Mouse (Mus musculus) kidney, postnatal 0 days (tissue): ENCODE measurements around the gene Mon1a. TPM values are rescaled to one million over a fixed set of nuclear protein-coding genes. Genes with fewer than 3 reads are reported as not detected.

ENCODE experiments used
- ATAC-seq: fragments of 200-750 bp; cut with Nextera tagmentation; replicated peaks from 2 replicates; pipeline ENCODE4 v1.8.0; 2017; ENCODE audit warnings: low read depth, moderate number of reproducible peaks, moderate TSS enrichment, moderate library complexity; ENCODE audit not compliant: low FRiP score
- DNase-seq: peaks from one replicate; pipeline ENCODE4 v3.0.0-alpha.2; 2016; ENCODE audit warnings: low spot score
- H3K27ac ChIP-seq: fragments of 300-500 bp; sonication (generic); 2 replicates; pipeline ENCODE4 v1.5.1; 2014; ENCODE audit warnings: mild to moderate bottlenecking
- H3K27me3 ChIP-seq: fragments of 300-500 bp; sonication (generic); 2 replicates; pipeline ENCODE4 v1.6.1; 2014; ENCODE audit warnings: low read length, mixed read lengths; ENCODE audit not compliant: insufficient read depth
- H3K36me3 ChIP-seq: fragments of 300-500 bp; sonication (generic); 2 replicates; pipeline ENCODE4 v1.6.1; 2014; ENCODE audit warnings: low read length, mixed read lengths; ENCODE audit not compliant: insufficient read depth
- H3K4me1 ChIP-seq: fragments of 300-500 bp; sonication (generic); replicated peaks from 2 replicates; pipeline ENCODE4 v1.6.1; 2014; ENCODE audit warnings: antibody characterized with exemption, low read length, mixed read lengths; ENCODE audit not compliant: insufficient read depth
- H3K4me2 ChIP-seq: fragments of 300-500 bp; sonication (generic); 2 replicates; pipeline ENCODE4 v1.6.1; 2014; ENCODE audit warnings: mild to moderate bottlenecking, low read length, moderate library complexity, mixed read lengths
- H3K4me3 ChIP-seq: fragments of 300-500 bp; sonication (generic); replicated peaks from 2 replicates; pipeline ENCODE4 v1.5.1; 2014; ENCODE audit warnings: low read depth, low read length
- H3K9ac ChIP-seq: fragments of 300-500 bp; sonication (generic); 2 replicates; pipeline ENCODE4 v1.6.1; 2014; ENCODE audit warnings: low read depth, low read length
- H3K9me3 ChIP-seq: fragments of 300-500 bp; sonication (generic); replicated peaks from 2 replicates; pipeline ENCODE4 v1.6.1; 2016; ENCODE audit warnings: low read length, inconsistent platforms, mixed read lengths
- CTCF ChIP-seq: IDR thresholded peaks from 2 replicates; pipeline ENCODE4 v1.5.1; 2016; ENCODE audit warnings: antibody characterized with exemption, low read depth, mild to moderate bottlenecking, moderate library complexity
- WGBS: fragments of 180-500 bp; shearing (Covaris S2); extraction: QIAGEN DNeasy Blood & Tissue Kit; methylation state at CpG from one replicate; pipeline ENCODE4 v1.1.7; 2014; 5-methylcytosine and 5-hydroxymethylcytosine counted together
- polyA plus RNA-seq: library from polyadenylated mRNA; unstranded; fragments of >200 nt; fragmentation: Nextera tagmentation; extraction: Ambion mirVana; gene quantifications from 2 replicates; pipeline ENCODE4 v1.2.1, GENCODE M21; 2015

Mon1a gene
- polyA plus RNA-seq, 1 experiment from 2014 or later, result 12.7 TPM

DNA sequence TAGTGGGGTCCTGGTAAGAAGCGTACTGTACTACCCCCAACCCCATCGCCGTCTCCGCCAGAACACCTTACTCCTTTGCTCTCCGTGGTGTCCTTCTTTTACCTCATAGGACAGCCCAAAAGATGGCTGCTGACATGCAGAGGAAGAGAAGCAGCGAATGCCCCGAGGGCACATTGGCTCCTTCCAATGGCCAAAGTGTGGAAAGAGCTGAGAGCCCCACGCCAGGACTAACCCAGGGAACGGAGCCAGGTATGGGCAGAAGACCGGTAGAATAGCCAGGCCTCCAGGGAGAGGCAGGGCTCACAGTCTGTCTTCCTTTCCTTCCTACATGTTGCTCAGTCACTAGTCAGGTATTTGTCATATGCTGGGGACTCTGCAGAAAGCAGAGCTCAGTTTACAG, 10.6 kb downstream of the Mon1a start:
- H3K4me2 ChIP-seq, result no peak overlapping the region

DNA sequence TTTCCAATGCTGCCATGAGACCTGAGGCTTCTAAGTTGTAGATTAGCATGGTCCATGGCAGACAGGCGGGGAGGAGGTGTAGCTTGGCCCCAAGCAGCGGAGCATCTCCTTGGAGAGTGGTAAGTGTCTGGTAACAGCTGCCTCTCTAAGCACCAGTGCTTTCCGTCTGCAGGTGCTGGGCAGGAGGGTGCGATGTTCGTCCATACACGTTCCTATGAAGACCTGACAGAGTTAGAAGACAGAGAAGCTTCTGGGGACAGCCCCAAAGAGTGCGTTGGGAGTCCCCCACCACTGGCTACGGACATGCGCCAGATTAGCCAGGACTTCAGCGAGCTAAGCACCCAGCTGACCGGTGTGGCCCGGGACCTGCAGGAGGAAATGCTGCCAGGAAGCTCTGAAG, 11.9 kb downstream of the Mon1a start:
- no peaks in the 10 kb centered on the region for H3K27me3 ChIP-seq
- DNase-seq (no peak), ATAC-seq (no peak)
- H3K4me2 ChIP-seq, result no peak overlapping the region
- no peak overlapping the region for H3K27ac ChIP-seq
- 74% methylated on average over 12 of the region's 12 CpGs for WGBS
- no peaks in the 10 kb centered on the region; the same call in 1 of the 2 replicates for H3K4me1 ChIP-seq
- no peak for TF ChIP-seq CTCF
- H3K4me3 ChIP-seq, result no peak overlapping the region
- peaks cover 3% of the 10 kb centered on the region; the same call in 1 of the 2 replicates for H3K36me3 ChIP-seq
- no peak overlapping the region for H3K9ac ChIP-seq
- no peaks in the 10 kb centered on the region for H3K9me3 ChIP-seq

More for the DNA sequence above, 10.6 kb downstream of the Mon1a start:
- no peak for TF ChIP-seq CTCF
- H3K4me3 ChIP-seq, result no peak overlapping the region
- H3K9me3 ChIP-seq, result no peaks in the 10 kb centered on the region
- no peaks in the 10 kb centered on the region; the same call in 1 of the 2 replicates for H3K4me1 ChIP-seq
- no peak overlapping the region for H3K27ac ChIP-seq
- 90% methylated on average over 10 of the region's 10 CpGs for WGBS
- peaks cover 3% of the 10 kb centered on the region; the same call in 1 of the 2 replicates for H3K36me3 ChIP-seq
- DNase-seq, result no peak
- no peak overlapping the region for H3K9ac ChIP-seq
- no peak for ATAC-seq
- no peaks in the 10 kb centered on the region for H3K27me3 ChIP-seq

DNA sequence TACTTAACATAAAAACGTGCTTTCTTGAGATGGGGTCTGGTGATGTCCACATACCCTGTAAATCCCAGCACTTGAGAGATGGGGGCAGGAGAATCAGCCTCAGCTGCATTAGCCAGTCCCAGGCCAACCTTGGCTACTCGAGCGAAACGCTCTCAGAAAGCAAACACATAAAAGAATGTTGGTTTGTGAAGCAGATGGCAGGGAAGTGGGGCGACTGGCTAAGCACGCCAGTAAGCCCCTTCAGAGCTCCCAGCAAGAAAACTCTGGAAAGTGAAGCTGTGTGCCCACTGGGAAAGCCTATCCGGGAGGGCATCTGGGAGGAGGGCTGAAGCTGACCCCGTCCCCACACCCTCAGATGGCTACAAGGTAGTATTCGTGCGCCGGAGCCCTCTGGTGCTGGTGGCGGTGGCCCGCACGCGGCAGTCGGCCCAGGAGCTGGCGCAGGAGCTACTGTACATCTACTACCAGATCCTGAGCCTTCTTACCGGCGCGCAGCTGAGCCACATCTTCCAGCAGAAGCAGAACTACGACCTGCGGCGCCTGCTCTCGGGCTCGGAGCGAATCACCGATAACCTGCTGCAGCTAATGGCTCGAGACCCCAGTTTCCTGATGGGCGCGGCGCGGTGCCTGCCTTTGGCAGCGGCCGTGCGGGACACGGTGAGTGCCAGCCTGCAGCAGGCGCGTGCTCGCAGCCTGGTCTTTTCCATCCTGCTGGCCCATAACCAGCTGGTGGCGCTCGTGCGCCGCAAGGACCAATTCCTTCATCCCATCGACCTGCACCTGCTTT, 13.1 kb downstream of the Mon1a start:
- H3K9me3 ChIP-seq, result no peaks in the 10 kb centered on the region
- peak overlapping the region; percentile 30 for H3K4me3 ChIP-seq
- ATAC-seq (peak; percentile 26; the same call in 1 of the 2 replicates), DNase-seq (peak; percentile 78)
- peaks cover 3% of the 10 kb centered on the region; the same call in 1 of the 2 replicates for H3K36me3 ChIP-seq
- H3K4me2 ChIP-seq, result peak overlapping the region; percentile 56
- WGBS, result 11% methylated on average over 44 of the region's 44 CpGs
- TF ChIP-seq CTCF, result peak; percentile 79
- H3K4me1 ChIP-seq, result peaks cover 5% of the 10 kb centered on the region; the same call in 1 of the 2 replicates
- 0 out of 2 replicates have a peak overlapping the region, but pooled peaks have one; percentile 31 for H3K9ac ChIP-seq
- H3K27me3 ChIP-seq, result no peaks in the 10 kb centered on the region
- no peak overlapping the region for H3K27ac ChIP-seq

DNA sequence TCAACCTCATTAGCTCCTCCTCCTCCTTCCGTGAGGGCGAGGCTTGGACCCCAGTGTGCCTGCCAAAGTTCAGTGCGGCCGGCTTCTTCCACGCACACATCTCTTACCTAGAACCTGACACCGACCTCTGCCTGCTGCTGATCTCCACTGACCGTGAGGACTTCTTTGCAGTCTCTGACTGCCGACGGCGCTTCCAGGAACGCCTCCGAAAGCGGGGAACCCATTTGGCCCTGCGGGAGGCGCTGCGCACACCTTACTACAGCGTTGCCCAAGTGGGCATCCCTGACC, 13.6 kb downstream of the Mon1a start:
- no peaks in the 10 kb centered on the region for H3K27me3 ChIP-seq
- peak overlapping the region; percentile 56 for H3K4me2 ChIP-seq
- no peak for DNase-seq
- H3K36me3 ChIP-seq, result peaks cover 3% of the 10 kb centered on the region; the same call in 1 of the 2 replicates
- H3K9me3 ChIP-seq, result no peaks in the 10 kb centered on the region
- 24% methylated on average over 17 of the region's 17 CpGs for WGBS
- no peak overlapping the region for H3K27ac ChIP-seq
- TF ChIP-seq CTCF, result no peak
- 0 out of 2 replicates have a peak overlapping the region, but pooled peaks have one; percentile 31 for H3K9ac ChIP-seq
- peak; percentile 9; the same call in 1 of the 2 replicates for ATAC-seq
- peaks cover 10% of the 10 kb centered on the region for H3K4me1 ChIP-seq
- peak overlapping the region; percentile 30 for H3K4me3 ChIP-seq

DNA sequence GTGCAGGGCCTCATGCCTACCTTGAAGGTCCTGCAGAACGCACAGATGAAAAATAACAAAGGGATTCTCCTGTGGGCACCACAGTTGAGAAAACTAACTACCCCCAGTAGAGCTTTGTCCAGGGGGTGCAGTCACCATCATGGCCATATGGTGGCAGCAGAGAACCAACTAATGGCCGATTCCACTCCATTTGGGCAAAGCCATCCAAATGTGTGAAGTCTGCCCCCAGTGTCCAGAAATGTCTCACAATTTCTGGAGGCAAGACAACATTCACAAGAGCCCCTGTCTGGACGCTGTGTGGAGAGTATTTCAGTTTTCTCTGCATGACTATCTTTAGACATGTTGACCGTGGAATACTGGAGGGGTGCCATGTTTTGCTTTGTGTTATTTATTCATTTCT, 16.8 kb downstream of the Mon1a start:
- Histone ChIP-seq H3K9ac (no peak overlapping the region), H3K4me2 (no peak overlapping the region), H3K27ac (no peak overlapping the region), H3K9me3 (no peaks in the 10 kb centered on the region), H3K36me3 (peaks cover 3% of the 10 kb centered on the region; the same call in 1 of the 2 replicates), H3K27me3 (no peaks in the 10 kb centered on the region), H3K4me1 (peaks cover 16% of the 10 kb centered on the region), H3K4me3 (no peak overlapping the region)
- DNase-seq (peak; percentile 94), ATAC-seq (peak; percentile 17; the same call in 1 of the 2 replicates)
- peak; percentile 99 for TF ChIP-seq CTCF
- 3% methylated on average over 4 of the region's 4 CpGs for WGBS

DNA sequence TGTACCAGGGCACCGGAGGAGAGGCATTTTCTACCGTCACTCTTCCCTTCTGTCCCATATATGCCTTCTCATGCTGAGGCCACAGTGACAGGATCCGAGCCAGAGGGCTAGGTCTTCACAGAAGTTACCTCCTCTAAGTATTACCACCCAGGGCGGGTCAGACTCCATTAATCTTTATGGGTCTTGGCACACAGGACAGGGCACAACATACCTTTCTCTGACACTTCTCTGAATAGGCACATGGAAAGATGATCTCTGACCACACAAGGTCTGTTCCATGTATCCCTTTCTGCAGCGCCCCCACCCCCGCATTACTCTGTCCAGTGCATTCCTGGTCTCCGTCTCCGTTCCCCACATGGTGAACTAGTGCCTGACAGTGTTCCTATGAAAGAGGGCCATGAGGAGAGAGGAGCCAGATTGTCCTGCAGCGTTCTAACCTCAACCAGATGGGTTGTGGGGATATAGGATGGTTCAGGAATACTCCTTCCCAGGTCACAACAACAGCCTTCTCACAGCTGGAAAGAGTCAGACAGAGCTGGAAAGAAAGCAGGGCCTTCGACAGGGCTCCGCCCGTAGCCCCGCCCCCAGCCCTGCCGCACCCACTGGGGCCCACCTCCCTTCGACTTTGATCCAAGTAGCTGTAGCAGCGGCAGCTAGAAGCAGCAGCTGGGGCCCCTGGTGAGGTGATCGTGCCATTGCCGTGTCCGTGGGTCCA, 18.5 kb downstream of the Mon1a start, which contains the start of gene Mst1r:
TSS of gene Mst1r (plus strand) at position 622 of the 715 bp plus-strand sequence.
- WGBS, result 7% methylated on average over 18 of the region's 19 CpGs
- Histone ChIP-seq H3K27me3 (no peaks in the 10 kb centered on the region), H3K27ac (peak within 1 kb of the TSS; percentile 51; the same call in 1 of the 2 replicates), H3K9ac (peak within 1 kb of the TSS; percentile 55; the same call in 1 of the 2 replicates), H3K4me3 (peak within 1 kb of the TSS; percentile 35), H3K4me1 (peaks cover 16% of the 10 kb centered on the region), H3K4me2 (peak within 1 kb of the TSS; percentile 75), H3K9me3 (no peaks in the 10 kb centered on the region), H3K36me3 (peaks cover 3% of the 10 kb centered on the region; the same call in 1 of the 2 replicates)
- ATAC-seq (peak; percentile 78), DNase-seq (peak; percentile 89)
- 0 out of 2 replicates have a peak, but pooled peaks have one; percentile 15 for TF ChIP-seq CTCF
